Mouse (Mus musculus): ENCODE results near the gene a. TPM values are rescaled to one million over a fixed set of nuclear protein-coding genes. Genes with fewer than 3 reads are reported as not detected.

The a gene
- 1.3 and 4.2 TPM in 2 replicates for polyA plus RNA-seq (2015; fragmentation: Nextera tagmentation; extraction: Ambion mirVana)

DNA sequence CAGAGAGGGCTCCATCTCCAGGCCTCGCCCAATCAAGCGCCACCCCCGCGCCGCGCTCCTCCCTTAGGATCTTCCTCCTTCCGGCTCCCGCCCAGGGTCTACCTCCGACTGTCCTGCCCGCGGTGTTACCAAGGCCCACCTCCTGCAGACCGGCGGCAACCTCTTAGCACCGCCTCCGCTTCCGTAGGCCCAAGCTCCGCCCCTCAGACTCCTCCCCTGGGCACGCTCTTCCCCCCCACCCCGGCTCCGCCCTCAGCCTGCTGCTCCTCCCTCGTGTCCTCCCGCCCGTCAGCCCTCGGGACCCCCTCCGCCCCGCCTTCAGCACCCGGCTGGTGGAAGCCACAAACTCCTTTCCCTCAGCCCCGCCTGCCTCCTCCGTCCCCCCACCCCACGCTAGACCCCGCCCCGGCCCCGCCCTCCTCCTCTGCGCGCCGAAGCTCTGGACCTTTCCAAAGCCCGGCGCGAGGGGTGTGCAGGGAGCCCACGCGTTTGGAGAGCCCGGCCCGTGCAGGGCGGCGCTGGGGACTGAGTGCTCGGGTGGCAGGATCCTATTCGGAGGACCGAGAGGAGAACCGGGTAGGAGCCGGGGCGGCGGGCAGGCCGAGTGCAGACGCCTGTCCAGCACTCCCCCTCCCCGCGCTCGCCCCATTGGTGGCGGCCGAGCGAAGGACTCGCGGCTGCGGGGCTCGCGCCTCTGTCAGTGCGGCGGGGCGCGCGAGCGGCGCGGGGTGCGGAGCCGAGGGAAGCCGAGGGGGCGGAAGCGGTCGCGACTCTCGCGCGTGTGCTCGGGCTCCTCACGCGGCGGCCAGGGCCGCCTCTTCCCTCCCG, at the start of gene a, which contains the start of gene Raly:
a (plus strand) TSS at position 747 of the 828 bp plus-strand sequence.
Raly (plus strand) TSS at position 441 of the 828 bp plus-strand sequence.

DNA sequence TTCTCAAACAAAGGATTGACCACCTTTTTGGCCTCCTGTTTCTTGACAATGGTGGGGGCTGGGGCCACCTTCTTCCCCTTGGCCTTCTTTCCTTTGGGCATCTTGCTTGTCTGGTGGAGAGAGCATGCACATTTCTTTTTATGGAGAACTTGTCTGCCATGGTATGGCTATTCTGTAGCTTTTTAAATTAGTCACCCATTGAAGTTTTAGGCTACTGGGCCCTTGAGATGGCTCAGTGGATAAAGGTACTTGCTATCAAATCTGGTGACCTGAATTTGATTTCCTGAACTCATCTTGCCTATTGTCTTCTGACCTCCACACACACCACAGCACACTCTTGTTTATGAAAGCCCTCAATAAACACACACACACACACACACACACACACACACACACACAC, 21.3 kb upstream of the a start, which contains the start of gene Gm14214:
Gm14214 (minus strand) TSS at position 101 of the 400 bp plus-strand sequence.

DNA sequence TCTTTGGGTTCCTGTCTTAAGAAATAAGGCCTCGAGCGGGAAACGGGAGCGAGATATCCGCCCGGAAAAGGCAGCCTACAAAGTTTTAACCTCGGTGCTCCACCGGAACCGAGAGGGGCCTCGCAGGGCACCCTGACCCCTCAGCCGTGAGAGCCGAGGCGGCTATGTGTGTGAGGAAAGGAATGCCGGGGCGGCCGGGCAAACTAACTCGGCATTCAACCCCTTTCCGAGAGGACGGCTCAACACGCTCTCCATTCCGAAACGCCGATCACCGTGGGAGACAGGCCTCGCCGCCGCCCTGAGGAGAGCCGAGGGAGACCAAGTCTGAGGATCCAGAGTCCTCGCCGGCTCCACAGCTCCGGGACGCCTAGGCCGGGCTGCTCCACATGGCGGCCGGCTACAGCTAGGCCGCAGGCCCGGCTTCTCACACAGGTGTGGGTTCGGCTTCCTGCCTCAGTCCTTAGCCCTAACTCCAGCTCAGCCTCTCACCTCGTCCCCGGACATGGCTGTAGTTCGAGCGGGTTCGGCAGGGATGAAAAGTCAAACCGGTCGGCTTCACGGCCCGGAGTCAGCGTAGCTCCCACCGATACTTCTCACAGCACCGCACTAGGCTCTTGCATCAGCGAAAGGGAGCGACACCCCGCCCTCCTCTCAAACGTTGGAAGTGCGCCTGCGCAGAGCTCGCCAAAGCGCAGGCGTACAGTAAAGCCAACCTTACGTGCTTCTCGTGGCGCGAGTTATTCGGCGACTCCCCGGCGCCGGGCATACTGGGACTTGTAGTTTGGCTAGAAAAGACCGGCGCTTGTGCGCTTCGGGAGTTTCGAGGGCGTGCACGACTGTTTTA, 101.2 kb downstream of the a start, which contains the start of gene Eif2s2:
Eif2s2 (minus strand) TSS at position 735 of the 844 bp plus-strand sequence.

DNA sequence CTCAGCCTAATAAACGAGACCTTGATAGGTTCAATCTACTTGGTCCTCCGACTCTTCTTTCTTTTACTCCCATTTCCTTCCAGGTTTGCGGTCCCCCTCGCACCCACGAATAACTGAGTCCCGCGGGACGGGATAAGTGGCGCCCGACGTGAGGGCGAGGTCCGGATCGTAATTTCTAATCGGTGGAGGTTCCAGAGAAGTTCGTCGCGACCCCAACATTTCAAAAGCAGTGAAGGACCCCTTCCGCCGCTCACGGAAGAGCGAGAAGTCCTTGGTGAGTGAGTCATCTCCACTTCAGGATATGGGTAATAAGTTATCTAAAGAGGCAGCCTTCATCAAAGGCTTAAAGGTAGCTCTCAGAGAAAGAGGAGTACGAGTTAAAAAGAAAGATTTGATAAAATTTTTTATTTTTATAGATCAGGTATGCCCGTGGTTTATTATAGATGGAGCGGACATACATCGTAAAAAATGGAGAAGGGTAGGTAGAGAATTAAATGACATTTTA, 227.1 kb downstream of the a start, which contains the start of gene Gm14226:
Gm14226 (plus strand) TSS at position 16 of the 505 bp plus-strand sequence.

DNA sequence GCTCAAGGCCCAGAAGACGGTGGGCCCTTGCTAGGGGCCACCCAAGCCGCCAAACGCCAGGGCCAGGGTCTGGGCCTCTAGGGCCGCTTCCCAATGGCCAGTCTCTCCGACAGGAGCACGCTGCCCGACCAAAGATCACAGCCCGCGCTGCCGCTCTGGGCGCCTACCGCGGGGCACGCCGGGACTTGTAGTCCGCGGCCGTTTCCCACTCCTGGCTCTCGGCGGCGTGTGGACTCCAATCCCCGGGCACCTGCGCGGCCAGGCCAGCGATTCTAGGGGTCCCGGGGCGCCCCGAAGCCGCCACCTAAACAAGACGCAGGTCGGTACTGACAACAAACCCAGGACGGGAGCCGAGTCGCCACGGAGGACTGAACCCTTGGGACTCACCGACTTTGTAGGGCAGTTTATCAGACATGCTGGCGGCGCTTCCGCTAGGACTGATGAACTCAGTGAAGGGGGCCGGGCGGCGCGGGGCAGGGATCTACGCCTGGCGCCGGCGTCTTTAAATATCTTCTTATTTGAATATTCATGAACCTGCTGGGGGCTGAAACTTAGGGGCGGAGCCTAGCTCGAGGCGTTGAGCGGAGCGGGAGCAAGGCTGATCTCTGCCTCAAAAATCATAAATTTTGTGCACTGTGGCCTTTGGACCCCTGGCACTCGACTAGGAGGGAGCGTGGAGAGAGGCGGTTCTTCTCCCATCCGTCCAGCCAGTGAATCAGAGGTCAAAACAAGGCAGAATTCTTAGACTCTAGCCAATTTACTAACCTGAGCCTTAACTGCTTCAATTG, 283.0 kb downstream of the a start, which contains the start of gene Ahcy:
Ahcy (minus strand) TSS at position 520 of the 788 bp plus-strand sequence.

Other genes starting within 250 kb of the a start
- 2.6 and 2.8 TPM in 2 replicates for gene 1700003F12Rik, start 244.3 kb upstream of the a start, polyA plus RNA-seq (2015; fragmentation: Nextera tagmentation; extraction: Ambion mirVana)
- 0.26 and 0.35 TPM in 2 replicates for gene Actl10, start 239.6 kb upstream of the a start, polyA plus RNA-seq (2015; fragmentation: Nextera tagmentation; extraction: Ambion mirVana)
- gene Necab3, start 232.5 kb upstream of the a start, polyA plus RNA-seq (2015; fragmentation: Nextera tagmentation; extraction: Ambion mirVana) = 3.7 and 5.8 TPM in 2 replicates
- 12.2 and 14.2 TPM in 2 replicates for gene E2f1, start 221.5 kb upstream of the a start, polyA plus RNA-seq (2015; fragmentation: Nextera tagmentation; extraction: Ambion mirVana)
- 28.6 and 31.2 TPM in 2 replicates for gene Pxmp4, start 187.7 kb upstream of the a start, polyA plus RNA-seq (2015; fragmentation: Nextera tagmentation; extraction: Ambion mirVana)
- gene Zfp341, start 178.1 kb upstream of the a start, polyA plus RNA-seq (2015; fragmentation: Nextera tagmentation; extraction: Ambion mirVana) = 0.46 and 0.66 TPM in 2 replicates
- 0.57 and 1.0 TPM in 2 replicates for gene 4930519P11Rik, start 178.0 kb upstream of the a start, polyA plus RNA-seq (2015; fragmentation: Nextera tagmentation; extraction: Ambion mirVana)
- 54.0 and 62.8 TPM in 2 replicates for gene Chmp4b, start 139.7 kb upstream of the a start, polyA plus RNA-seq (2015; fragmentation: Nextera tagmentation; extraction: Ambion mirVana)
- not detected in 2 replicates for gene Gm14214, start 21.4 kb upstream of the a start, polyA plus RNA-seq (2015; fragmentation: Nextera tagmentation; extraction: Ambion mirVana)
- gene Raly, start 306 bp upstream of the a start, polyA plus RNA-seq (2015; fragmentation: Nextera tagmentation; extraction: Ambion mirVana) = 32.3 and 38.1 TPM in 2 replicates
- gene Eif2s2, start 101.5 kb downstream of the a start, polyA plus RNA-seq (2015; fragmentation: Nextera tagmentation; extraction: Ambion mirVana) = 115 and 163 TPM in 2 replicates
- gene Gm14226, start 226.9 kb downstream of the a start, polyA plus RNA-seq (2015; fragmentation: Nextera tagmentation; extraction: Ambion mirVana) = 1.9 and 4.6 TPM in 2 replicates